Mouse (Mus musculus) hindbrain, embryonic 16.5 days (tissue): ENCODE data around the gene Shc2. TPM values are rescaled to one million over a fixed set of nuclear protein-coding genes. Genes with fewer than 3 reads are reported as not detected.

Source experiments
- ATAC-seq: fragments of 200-750 bp; cut with Nextera tagmentation; 2 replicates; pipeline ENCODE4 v1.8.0; 2017; ENCODE audit warnings: moderate TSS enrichment, moderate library complexity
- H3K27ac ChIP-seq: fragments of 300-500 bp; sonication (generic); 2 replicates; pipeline ENCODE4 v1.5.1; 2014; ENCODE audit warnings: low read depth, mild to moderate bottlenecking, control low read depth, low read length, moderate library complexity
- H3K27me3 ChIP-seq: fragments of 300-500 bp; sonication (generic); replicated peaks from 2 replicates; pipeline ENCODE4 v1.6.1; 2014; ENCODE audit warnings: low read length; ENCODE audit not compliant: control insufficient read depth, insufficient read depth
- H3K36me3 ChIP-seq: fragments of 300-500 bp; sonication (generic); 2 replicates; pipeline ENCODE4 v1.6.1; 2014; ENCODE audit warnings: mild to moderate bottlenecking, low read length, moderate library complexity, mixed read lengths; ENCODE audit not compliant: control insufficient read depth, insufficient read depth
- H3K4me1 ChIP-seq: fragments of 300-500 bp; sonication (generic); 2 replicates; pipeline ENCODE4 v1.6.1; 2014; ENCODE audit warnings: low read depth, low read length; ENCODE audit not compliant: control insufficient read depth, insufficient read depth
- H3K4me2 ChIP-seq: fragments of 300-500 bp; sonication (generic); 2 replicates; pipeline ENCODE4 v1.6.1; 2014; ENCODE audit warnings: mild to moderate bottlenecking, low read length, control low read depth, moderate library complexity
- H3K4me3 ChIP-seq: fragments of 300-500 bp; sonication (generic); 2 replicates; pipeline ENCODE4 v1.5.1; 2014; ENCODE audit warnings: mild to moderate bottlenecking, low read length, control low read depth, moderate library complexity
- H3K9ac ChIP-seq: fragments of 300-500 bp; sonication (generic); 2 replicates; pipeline ENCODE4 v1.6.1; 2014; ENCODE audit warnings: low read depth, mild to moderate bottlenecking, control low read depth, low read length, moderate library complexity
- H3K9me3 ChIP-seq: fragments of 300-500 bp; sonication (generic); 2 replicates; pipeline ENCODE4 v1.6.1; 2014; ENCODE audit warnings: mild to moderate bottlenecking, low read length, moderate library complexity; ENCODE audit not compliant: control insufficient read depth
- WGBS: fragments of 180-500 bp; shearing (Covaris S2); extraction: QIAGEN DNeasy Blood & Tissue Kit; methylation state at CpG from one replicate; pipeline ENCODE4 v1.1.7; 2014; 5-methylcytosine and 5-hydroxymethylcytosine counted together
- polyA plus RNA-seq: library from polyadenylated mRNA; unstranded; fragments of >200 nt; fragmentation: Nextera tagmentation; extraction: Ambion mirVana; gene quantifications from 2 replicates; pipeline ENCODE4 v1.2.1, GENCODE M21; 2015

The Shc2 gene
- polyA plus RNA-seq, 1 experiment from 2014 or later = 13.7 TPM

- no peak overlapping the region for H3K27ac ChIP-seq
- no peak overlapping the region for H3K4me2 ChIP-seq
- H3K9ac ChIP-seq = no peak overlapping the region
- H3K27me3 ChIP-seq = no peaks in the 10 kb centered on the region
- H3K4me1 ChIP-seq = peaks cover 10% of the 10 kb centered on the region
- H3K36me3 ChIP-seq = no peaks in the 10 kb centered on the region
- WGBS = 79% methylated on average over 7 of the region's 7 CpGs
- no peak overlapping the region for H3K4me3 ChIP-seq
- no peak for ATAC-seq
- no peaks in the 10 kb centered on the region for H3K9me3 ChIP-seq
These were observed 15.1 kb upstream of the Shc2 start for GRCm38 (mm10) chr10:79652789-79653188.

- H3K9me3 ChIP-seq = no peaks in the 10 kb centered on the region
- no peak overlapping the region for H3K4me2 ChIP-seq
- H3K4me3 ChIP-seq = no peak overlapping the region
- no peak overlapping the region for H3K27ac ChIP-seq
- H3K36me3 ChIP-seq = no peaks in the 10 kb centered on the region
- H3K4me1 ChIP-seq = no peaks in the 10 kb centered on the region
- WGBS = 28% methylated on average over 7 of the region's 7 CpGs
- H3K9ac ChIP-seq = no peak overlapping the region
- peak; percentile 51 for ATAC-seq
- H3K27me3 ChIP-seq = no peaks in the 10 kb centered on the region
These were observed 11.5 kb upstream of the Shc2 start for GRCm38 (mm10) chr10:79649070-79649751.

- Histone ChIP-seq H3K27ac (no peak within 1 kb of the TSS), H3K4me2 (no peak within 1 kb of the TSS), H3K36me3 (no peaks in the 10 kb centered on the region), H3K4me3 (no peak within 1 kb of the TSS), H3K27me3 (no peaks in the 10 kb centered on the region), H3K9me3 (no peaks in the 10 kb centered on the region), H3K4me1 (no peaks in the 10 kb centered on the region), H3K9ac (no peak within 1 kb of the TSS)
- ATAC-seq = no peak
- WGBS = 88% methylated on average over 8 of the region's 8 CpGs
These were observed 8.0 kb upstream of the Shc2 start, which contains the start of gene Odf3l2 for GRCm38 (mm10) chr10:79645711-79646110. Odf3l2 (minus strand) TSS chr10:79645738.

GRCm38 (mm10) chr10:79638486-79639204, 927 bp upstream of the Shc2 start:
- ATAC-seq = peak; percentile 2; the same call in 1 of the 2 replicates
- WGBS = 1% methylated on average over 23 of the region's 23 CpGs
- H3K9me3 ChIP-seq = no peaks in the 10 kb centered on the region
- H3K27ac ChIP-seq = peak overlapping the region; percentile 39
- peak overlapping the region; percentile 74; the same call in 1 of the 2 replicates for H3K4me3 ChIP-seq
- H3K9ac ChIP-seq = peak overlapping the region; percentile 89
- H3K4me1 ChIP-seq = peaks cover 15% of the 10 kb centered on the region
- no peaks in the 10 kb centered on the region for H3K36me3 ChIP-seq
- H3K4me2 ChIP-seq = peak overlapping the region; percentile 96
- no peaks in the 10 kb centered on the region; the same call in none of the 2 replicates for H3K27me3 ChIP-seq

GRCm38 (mm10) chr10:79636287-79636686, 1.4 kb downstream of the Shc2 start:
- 69% methylated on average over 8 of the region's 8 CpGs for WGBS
- H3K27ac ChIP-seq = 0 out of 2 replicates have a peak overlapping the region, but pooled peaks have one; percentile 95
- no peak for ATAC-seq

GRCm38 (mm10) chr10:79633006-79633777, 4.5 kb downstream of the Shc2 start:
- Histone ChIP-seq H3K27me3 (no peaks in the 10 kb centered on the region), H3K9ac (no peak overlapping the region), H3K9me3 (no peaks in the 10 kb centered on the region), H3K4me2 (no peak overlapping the region), H3K4me3 (no peak overlapping the region), H3K36me3 (no peaks in the 10 kb centered on the region), H3K27ac (no peak overlapping the region), H3K4me1 (peaks cover 4% of the 10 kb centered on the region)
- 86% methylated on average over 17 of the region's 17 CpGs for WGBS
- no peak for ATAC-seq

More at GRCm38 (mm10) chr10:79636287-79636686, 1.4 kb downstream of the Shc2 start:
- Histone ChIP-seq H3K4me3 (peak overlapping the region; percentile 74), H3K27me3 (no peaks in the 10 kb centered on the region; the same call in none of the 2 replicates), H3K9ac (peak overlapping the region; percentile 89; the same call in 1 of the 2 replicates), H3K4me2 (peak overlapping the region; percentile 96), H3K4me1 (peaks cover 15% of the 10 kb centered on the region), H3K36me3 (no peaks in the 10 kb centered on the region), H3K9me3 (no peaks in the 10 kb centered on the region)

GRCm38 (mm10) chr10:79631432-79631831, 6.3 kb downstream of the Shc2 start:
- H3K27me3 ChIP-seq = no peaks in the 10 kb centered on the region
- no peak overlapping the region for H3K4me2 ChIP-seq
- H3K9me3 ChIP-seq = no peaks in the 10 kb centered on the region
- H3K9ac ChIP-seq = no peak overlapping the region
- 51% methylated on average over 4 of the region's 4 CpGs for WGBS
- ATAC-seq = peak; percentile 67
- peak overlapping the region; percentile 35 for H3K27ac ChIP-seq
- H3K4me3 ChIP-seq = no peak overlapping the region
- H3K36me3 ChIP-seq = no peaks in the 10 kb centered on the region
- H3K4me1 ChIP-seq = no peaks in the 10 kb centered on the region; the same call in 1 of the 2 replicates

- H3K9me3 ChIP-seq = no peaks in the 10 kb centered on the region
- H3K27ac ChIP-seq = no peak overlapping the region
- H3K36me3 ChIP-seq = no peaks in the 10 kb centered on the region
- no peak overlapping the region for H3K9ac ChIP-seq
- no peak overlapping the region for H3K4me2 ChIP-seq
- 74% methylated on average over 5 of the region's 5 CpGs for WGBS
- no peak for ATAC-seq
- H3K4me3 ChIP-seq = no peak overlapping the region
- H3K27me3 ChIP-seq = no peaks in the 10 kb centered on the region
- H3K4me1 ChIP-seq = no peaks in the 10 kb centered on the region
These were observed 9.3 kb downstream of the Shc2 start for GRCm38 (mm10) chr10:79628377-79628776.

GRCm38 (mm10) chr10:79626156-79626555, 11.6 kb downstream of the Shc2 start:
- H3K27ac ChIP-seq = no peak overlapping the region
- no peaks in the 10 kb centered on the region for H3K27me3 ChIP-seq
- no peak for ATAC-seq
- H3K36me3 ChIP-seq = no peaks in the 10 kb centered on the region
- no peaks in the 10 kb centered on the region for H3K4me1 ChIP-seq
- no peak overlapping the region for H3K4me2 ChIP-seq
- WGBS = 79% methylated on average over 10 of the region's 10 CpGs
- H3K9me3 ChIP-seq = no peaks in the 10 kb centered on the region
- H3K4me3 ChIP-seq = no peak overlapping the region
- no peak overlapping the region for H3K9ac ChIP-seq
